Mouse (Mus musculus) forebrain, embryonic 13.5 days (tissue): ENCODE data around the gene Opn1mw. TPM values are rescaled to one million over a fixed set of nuclear protein-coding genes. Genes with fewer than 3 reads are reported as not detected.
"Not testable (repeated sequence)": the region's sequence is repeated elsewhere in the genome, so short reads cannot be mapped to it uniquely, and the experiment has no call there.

Experiments
- ATAC-seq: fragments of 200-750 bp; cut with Nextera tagmentation; 2 replicates; pipeline ENCODE4 v1.8.0; 2017
- H3K27ac ChIP-seq: fragments of 300-500 bp; sonication (generic); 2 replicates; pipeline ENCODE4 v1.5.1; 2015; ENCODE audit warnings: inconsistent platforms, mild to moderate bottlenecking, moderate library complexity
- H3K27me3 ChIP-seq: fragments of 300-500 bp; sonication (generic); 2 replicates; pipeline ENCODE4 v1.6.1; 2015; ENCODE audit warnings: mild to moderate bottlenecking, inconsistent platforms
- H3K36me3 ChIP-seq: fragments of 300-500 bp; sonication (generic); 2 replicates; pipeline ENCODE4 v1.6.1; 2015; ENCODE audit warnings: mild to moderate bottlenecking, inconsistent platforms; ENCODE audit not compliant: poor library complexity, severe bottlenecking
- H3K4me1 ChIP-seq: fragments of 300-500 bp; sonication (generic); 2 replicates; pipeline ENCODE4 v1.6.1; 2015; ENCODE audit warnings: inconsistent platforms
- H3K4me2 ChIP-seq: fragments of 300-500 bp; sonication (generic); 2 replicates; pipeline ENCODE4 v1.6.1; 2015; ENCODE audit warnings: inconsistent platforms, mild to moderate bottlenecking, moderate library complexity
- H3K4me3 ChIP-seq: fragments of 300-500 bp; sonication (generic); 2 replicates; pipeline ENCODE4 v1.5.1; 2015; ENCODE audit warnings: mild to moderate bottlenecking, inconsistent platforms
- H3K9ac ChIP-seq: fragments of 300-500 bp; sonication (generic); 2 replicates; pipeline ENCODE4 v1.6.1; 2015; ENCODE audit warnings: mild to moderate bottlenecking, inconsistent platforms
- H3K9me3 ChIP-seq: fragments of 300-500 bp; sonication (generic); replicated peaks from 2 replicates; pipeline ENCODE4 v1.6.1; 2016; ENCODE audit warnings: inconsistent platforms
- WGBS: fragments of 180-500 bp; shearing (Covaris S2); methylation state at CpG from one replicate; pipeline ENCODE4 v1.1.7; 2015; 5-methylcytosine and 5-hydroxymethylcytosine counted together
- polyA plus RNA-seq: library from polyadenylated mRNA; unstranded; fragments of >200 nt; fragmentation: Nextera tagmentation; extraction: Ambion mirVana; gene quantifications from 2 replicates; pipeline ENCODE4 v1.2.1, GENCODE M21; 2015

The Opn1mw gene
- not detected in 2 replicates for polyA plus RNA-seq

DNA sequence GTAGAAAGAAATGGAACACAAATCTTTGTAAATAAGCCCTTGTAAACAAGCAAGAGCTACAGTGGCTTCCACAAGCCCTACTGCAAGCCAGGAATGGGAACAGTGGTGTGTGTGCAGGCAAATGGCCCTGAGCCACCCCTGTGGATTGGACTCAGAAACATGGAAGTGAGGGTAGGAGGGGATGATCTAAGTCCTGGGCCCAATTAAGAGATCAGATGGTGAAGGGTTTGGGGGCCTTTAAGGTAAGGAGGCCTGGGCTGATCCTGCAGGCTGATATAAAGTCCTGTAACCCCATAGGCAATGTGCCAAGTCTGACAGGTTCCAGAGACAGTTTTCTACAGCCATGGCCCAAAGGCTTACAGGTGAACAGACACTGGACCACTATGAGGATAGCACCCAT, at the start of gene Opn1mw:
TSS of gene Opn1mw (plus strand) at position 301 of the 400 bp plus-strand sequence.
- H3K27me3 ChIP-seq, result no peaks in the 10 kb centered on the region
- H3K4me3 ChIP-seq, result no peak within 1 kb of the TSS

DNA sequence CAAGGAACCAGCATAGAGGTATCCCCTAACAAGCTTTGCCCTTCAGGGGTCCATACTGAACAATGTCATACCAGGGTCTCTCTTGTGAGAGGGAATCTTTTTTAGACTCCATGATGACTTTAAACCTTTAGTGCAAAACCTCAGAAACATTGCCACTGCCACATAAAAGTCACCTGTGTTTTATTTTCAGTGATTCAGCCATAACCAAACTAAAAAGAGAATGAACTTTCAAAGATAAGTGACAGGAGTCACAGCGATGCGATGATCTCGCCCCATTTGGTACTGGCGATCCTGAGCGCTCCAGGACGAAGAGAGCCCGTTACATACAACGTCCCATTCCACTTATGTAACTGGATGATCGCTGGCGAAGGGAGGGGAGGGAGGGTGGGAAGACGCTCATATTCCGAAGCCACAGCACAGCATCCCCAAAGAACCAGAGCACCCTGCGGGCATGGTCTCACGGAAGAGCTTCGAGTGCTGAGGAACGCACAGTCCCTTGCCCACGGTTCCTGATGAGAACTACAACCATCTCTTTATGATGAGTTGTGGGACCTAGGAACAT, 42.9 kb upstream of the Opn1mw start:
- 23% methylated on average over 16 of the region's 17 CpGs for WGBS
- H3K27me3 ChIP-seq, result no peaks in the 10 kb centered on the region
- H3K9me3 ChIP-seq, result no peaks in the 10 kb centered on the region
- no peak; the same call in 1 of the 2 replicates for ATAC-seq
- H3K9ac ChIP-seq, result peak overlapping the region; percentile 77
- H3K4me1 ChIP-seq, result peaks cover 17% of the 10 kb centered on the region
- H3K4me3 ChIP-seq, result peak overlapping the region; percentile 56
- 0 out of 2 replicates have a peak, but pooled peaks cover under 1% of the 10 kb centered on the region for H3K36me3 ChIP-seq
- H3K4me2 ChIP-seq, result peak overlapping the region; percentile 64
- H3K27ac ChIP-seq, result peak overlapping the region; percentile 97

More for the DNA sequence above, at the start of gene Opn1mw:
- H3K36me3 ChIP-seq, result no peaks in the 10 kb centered on the region
- H3K9ac ChIP-seq, result no peak within 1 kb of the TSS
- no peak for ATAC-seq
- H3K27ac ChIP-seq, result no peak within 1 kb of the TSS
- no peaks in the 10 kb centered on the region for H3K9me3 ChIP-seq
- H3K4me2 ChIP-seq, result no peak within 1 kb of the TSS
- no peaks in the 10 kb centered on the region for H3K4me1 ChIP-seq

DNA sequence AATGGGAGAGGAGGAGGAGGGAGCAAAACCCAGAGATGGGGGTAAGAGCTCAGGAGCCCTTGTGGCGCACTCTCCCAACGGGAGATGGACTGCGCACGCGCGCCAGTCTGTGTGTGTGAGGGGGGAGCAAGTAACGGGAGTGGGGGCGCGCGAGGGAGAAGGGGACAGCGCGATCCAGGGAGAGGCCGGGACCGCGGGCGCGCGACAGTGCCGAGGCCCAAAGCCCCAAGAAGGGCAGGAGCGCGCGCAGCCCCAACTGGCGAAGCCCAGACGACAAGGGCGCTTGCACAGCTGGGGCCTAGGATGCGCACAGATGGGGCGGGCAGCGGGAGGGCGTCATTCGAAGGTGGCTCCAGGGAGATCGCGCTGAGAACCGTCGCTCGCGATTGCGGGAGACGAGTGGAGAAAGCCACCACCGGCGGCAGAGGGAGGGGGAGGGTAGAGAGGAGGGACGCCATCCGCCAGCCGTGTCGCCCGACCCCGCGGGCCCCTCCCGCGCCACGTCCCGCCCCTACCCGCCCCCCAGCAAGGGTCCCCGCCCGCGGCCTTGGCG, 42.2 kb upstream of the Opn1mw start:
- Histone ChIP-seq H3K4me1 (peaks cover 17% of the 10 kb centered on the region), H3K9me3 (no peaks in the 10 kb centered on the region), H3K4me3 (peak overlapping the region; percentile 56), H3K4me2 (peak overlapping the region; percentile 64), H3K27me3 (no peaks in the 10 kb centered on the region), H3K36me3 (no peaks in the 10 kb centered on the region), H3K27ac (peak overlapping the region; percentile 97), H3K9ac (peak overlapping the region; percentile 77)
- ATAC-seq, result peak; percentile 83
- WGBS, result 19% methylated on average over 29 of the region's 56 CpGs

DNA sequence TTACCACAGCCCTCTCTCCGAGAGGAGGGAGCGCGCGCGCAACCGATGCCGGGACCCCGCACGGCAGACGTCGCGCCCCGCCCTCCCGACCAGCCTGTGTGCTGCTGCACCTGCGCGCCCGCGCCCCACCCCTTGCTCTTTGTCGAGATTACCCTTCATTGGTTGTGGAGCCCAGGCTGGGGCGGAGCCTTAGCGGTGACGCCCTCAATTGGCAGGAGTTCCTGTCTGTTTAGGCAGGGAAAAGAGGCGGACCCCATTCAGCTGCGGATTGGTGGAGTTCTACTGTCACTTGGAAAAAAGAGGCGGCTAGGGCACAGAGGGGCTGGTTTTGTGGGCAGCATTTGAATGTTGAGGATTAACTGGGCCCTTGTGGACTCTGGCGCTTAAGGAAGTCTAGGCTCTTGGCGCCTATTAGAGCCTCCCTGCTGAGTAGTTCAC, 41.6 kb upstream of the Opn1mw start:
- WGBS, result 21% methylated on average over 10 of the region's 27 CpGs
- Histone ChIP-seq H3K27me3 (no peaks in the 10 kb centered on the region), H3K4me3 (peak overlapping the region; percentile 56), H3K9ac (peak overlapping the region; percentile 77), H3K36me3 (no peaks in the 10 kb centered on the region), H3K4me1 (peaks cover 17% of the 10 kb centered on the region), H3K27ac (peak overlapping the region; percentile 97), H3K9me3 (no peaks in the 10 kb centered on the region), H3K4me2 (peak overlapping the region; percentile 47)
- ATAC-seq, result peak; percentile 99

DNA sequence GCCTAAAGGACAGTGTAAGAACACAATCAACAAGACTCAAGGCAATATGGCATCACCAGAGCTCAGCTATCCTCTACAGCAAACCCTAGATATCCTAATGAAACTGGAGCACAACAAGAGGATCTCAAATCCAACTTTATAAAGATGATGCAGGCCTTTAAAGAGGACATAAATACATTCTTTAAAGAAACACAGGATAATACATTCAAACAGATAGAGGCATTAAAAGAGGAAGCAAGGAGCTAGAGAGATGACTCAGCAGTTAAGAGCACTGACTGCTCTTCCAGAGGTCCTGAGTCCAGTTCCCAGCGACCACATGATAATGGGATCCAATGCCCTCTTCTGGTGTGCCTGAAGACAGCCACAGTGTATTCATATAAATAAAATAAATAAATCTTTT, 32.1 kb upstream of the Opn1mw start:
- Histone ChIP-seq H3K27me3 (no peaks in the 10 kb centered on the region), H3K4me2 (no peak overlapping the region), H3K9me3 (no peaks in the 10 kb centered on the region), H3K27ac (no peak overlapping the region), H3K4me1 (no peaks in the 10 kb centered on the region), H3K36me3 (no peaks in the 10 kb centered on the region), H3K4me3 (no peak overlapping the region), H3K9ac (no peak overlapping the region)
- 77% methylated on average over 1 of the region's 1 CpGs for WGBS
- ATAC-seq, result no peak

DNA sequence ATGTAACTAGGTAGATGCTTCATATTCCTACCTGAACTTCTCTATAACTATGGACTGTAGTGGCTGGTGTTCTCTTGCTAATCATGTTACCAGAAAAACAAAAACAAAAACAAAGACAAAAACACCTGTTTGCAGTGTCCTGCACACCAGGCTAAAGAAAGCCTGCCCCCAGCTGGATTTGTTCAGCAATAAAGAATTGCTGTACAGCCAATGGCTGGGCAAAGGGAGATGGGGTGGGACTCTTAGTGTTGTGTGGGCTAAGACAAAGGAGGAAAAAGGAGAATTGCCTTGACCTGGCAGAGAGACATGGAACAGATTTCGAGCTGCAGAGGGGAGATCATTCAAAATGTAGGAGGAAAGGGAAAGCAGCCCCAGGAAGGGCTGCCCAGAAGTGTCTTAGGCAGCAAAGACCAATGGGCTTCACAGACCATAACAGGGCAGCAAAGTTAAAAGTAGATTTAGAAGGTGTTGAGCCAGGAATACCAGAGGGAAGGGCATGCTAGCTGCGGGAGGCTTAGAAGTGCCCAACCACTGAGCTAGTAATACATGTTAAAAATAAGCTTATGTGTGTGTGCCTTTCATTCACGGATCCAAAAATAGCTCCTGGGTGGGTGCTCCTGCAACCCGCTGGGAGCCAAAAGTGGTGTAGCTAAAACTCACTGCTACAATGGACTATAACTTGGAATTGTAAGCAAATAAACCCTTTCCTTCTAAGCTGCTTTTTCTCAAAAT, 23.6 kb upstream of the Opn1mw start:
- Histone ChIP-seq H3K4me1 (no peaks in the 10 kb centered on the region), H3K4me3 (no peak overlapping the region)
- WGBS, result 73% methylated on average over 4 of the region's 4 CpGs

DNA sequence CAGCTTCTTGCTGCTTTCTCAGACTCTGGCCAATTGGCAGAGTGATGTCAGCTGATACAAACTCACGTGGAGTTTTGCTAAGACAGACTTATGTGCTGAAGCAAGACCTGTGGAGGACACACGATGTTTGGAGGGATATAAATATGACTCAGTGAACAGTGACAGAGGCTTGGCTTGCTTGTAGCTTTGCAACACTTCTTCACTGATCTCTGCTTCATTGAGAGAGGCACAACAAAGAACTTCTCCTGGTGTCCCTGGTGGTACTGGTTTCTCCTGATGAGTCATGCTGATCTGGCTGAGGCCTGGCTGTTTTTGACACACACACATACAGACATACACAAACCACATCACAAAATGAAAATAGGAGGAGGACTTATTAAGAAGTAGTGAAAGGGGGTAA, 21.3 kb upstream of the Opn1mw start:
- no peaks in the 10 kb centered on the region for H3K36me3 ChIP-seq
- H3K4me1 ChIP-seq, result no peaks in the 10 kb centered on the region
- H3K27me3 ChIP-seq, result no peaks in the 10 kb centered on the region
- no peak overlapping the region for H3K4me2 ChIP-seq
- H3K4me3 ChIP-seq, result no peak overlapping the region
- no peak for ATAC-seq
- H3K9ac ChIP-seq, result no peak overlapping the region
- no peaks in the 10 kb centered on the region for H3K9me3 ChIP-seq
- H3K27ac ChIP-seq, result no peak overlapping the region
- 63% methylated on average over 2 of the region's 2 CpGs for WGBS

More for the DNA sequence above, 23.6 kb upstream of the Opn1mw start:
- H3K9ac ChIP-seq, result no peak overlapping the region
- H3K36me3 ChIP-seq, result no peaks in the 10 kb centered on the region
- no peaks in the 10 kb centered on the region for H3K27me3 ChIP-seq
- no peak overlapping the region for H3K4me2 ChIP-seq
- H3K27ac ChIP-seq, result no peak overlapping the region
- ATAC-seq, result no peak
- no peaks in the 10 kb centered on the region for H3K9me3 ChIP-seq

DNA sequence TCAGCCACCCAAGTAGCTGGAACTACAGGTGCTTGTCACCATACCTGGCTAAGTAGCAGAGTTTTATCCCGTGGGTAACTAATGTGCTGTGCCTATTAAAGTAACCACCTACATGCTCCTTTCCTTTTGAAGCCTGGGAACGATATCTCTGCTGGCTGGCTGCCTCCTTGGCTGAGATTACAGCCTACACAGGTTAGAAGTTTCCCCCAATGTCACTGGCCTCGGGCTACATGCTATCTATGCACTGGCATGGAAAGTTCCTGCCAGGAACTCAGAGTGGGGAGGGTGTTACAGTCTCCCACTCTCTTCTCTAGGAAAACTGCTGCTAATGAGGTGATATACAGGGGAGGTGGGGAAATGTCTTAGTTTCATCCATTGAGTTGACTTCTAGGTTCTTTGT, 18.5 kb upstream of the Opn1mw start:
- Histone ChIP-seq H3K36me3 (no peaks in the 10 kb centered on the region), H3K9me3 (no peaks in the 10 kb centered on the region), H3K9ac (no peak overlapping the region), H3K4me3 (no peak overlapping the region), H3K27ac (no peak overlapping the region), H3K27me3 (no peaks in the 10 kb centered on the region), H3K4me2 (no peak overlapping the region), H3K4me1 (no peaks in the 10 kb centered on the region)
- no peak for ATAC-seq
- WGBS, result 48% methylated on average over 3 of the region's 3 CpGs

DNA sequence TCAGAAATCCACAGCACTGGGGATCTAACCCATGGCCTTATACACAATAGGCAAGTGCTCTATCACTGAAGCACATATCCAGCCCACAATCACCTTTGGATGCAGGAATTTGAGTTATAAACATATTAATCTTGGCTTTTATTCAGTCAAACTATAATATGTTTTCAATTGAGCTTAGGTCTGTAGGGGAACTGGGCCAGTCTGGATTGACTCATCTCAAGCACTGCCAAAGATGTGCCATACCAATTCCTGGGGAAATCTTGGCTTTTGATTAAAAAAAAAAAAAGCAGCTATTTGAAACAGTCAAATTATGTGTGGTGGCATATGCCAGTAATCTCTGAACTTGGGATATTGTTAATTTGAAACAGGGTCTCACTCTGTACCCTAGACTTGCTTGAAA, 13.2 kb upstream of the Opn1mw start:
- H3K27ac ChIP-seq, result no peak overlapping the region
- no peaks in the 10 kb centered on the region for H3K27me3 ChIP-seq
- no peak for ATAC-seq
- no peaks in the 10 kb centered on the region for H3K9me3 ChIP-seq
- no peak overlapping the region for H3K9ac ChIP-seq
- H3K36me3 ChIP-seq, result no peaks in the 10 kb centered on the region
- H3K4me2 ChIP-seq, result no peak overlapping the region
- H3K4me3 ChIP-seq, result no peak overlapping the region
- no peaks in the 10 kb centered on the region for H3K4me1 ChIP-seq

DNA sequence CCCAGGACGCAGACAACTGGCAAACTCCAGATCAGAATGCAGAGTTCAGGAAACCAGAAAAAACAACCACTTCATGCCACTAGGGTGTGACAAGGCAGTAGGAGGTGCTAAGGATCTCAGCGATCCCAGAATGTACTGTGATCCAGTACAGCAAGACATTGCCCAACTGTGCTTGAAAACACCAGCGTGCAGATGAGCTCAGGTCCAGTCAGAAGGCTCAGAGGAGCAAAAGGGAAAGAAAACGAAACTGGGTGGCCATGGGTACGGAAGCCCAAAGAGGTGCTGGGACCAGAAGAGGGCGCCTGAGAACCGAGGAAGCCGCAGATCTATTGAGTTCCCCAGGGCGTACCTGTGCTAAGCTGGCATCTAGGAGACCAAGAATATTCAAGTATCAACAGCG, 11.8 kb upstream of the Opn1mw start:
- H3K4me3 ChIP-seq, result no peak overlapping the region
- 18% methylated on average over 10 of the region's 10 CpGs for WGBS
- no peak overlapping the region for H3K27ac ChIP-seq
- H3K27me3 ChIP-seq, result no peaks in the 10 kb centered on the region
- no peak overlapping the region for H3K9ac ChIP-seq
- ATAC-seq, result peak; percentile 61; the same call in 1 of the 2 replicates
- no peaks in the 10 kb centered on the region for H3K4me1 ChIP-seq
- H3K4me2 ChIP-seq, result peak overlapping the region; percentile 36
- H3K9me3 ChIP-seq, result no peaks in the 10 kb centered on the region
- no peaks in the 10 kb centered on the region for H3K36me3 ChIP-seq

DNA sequence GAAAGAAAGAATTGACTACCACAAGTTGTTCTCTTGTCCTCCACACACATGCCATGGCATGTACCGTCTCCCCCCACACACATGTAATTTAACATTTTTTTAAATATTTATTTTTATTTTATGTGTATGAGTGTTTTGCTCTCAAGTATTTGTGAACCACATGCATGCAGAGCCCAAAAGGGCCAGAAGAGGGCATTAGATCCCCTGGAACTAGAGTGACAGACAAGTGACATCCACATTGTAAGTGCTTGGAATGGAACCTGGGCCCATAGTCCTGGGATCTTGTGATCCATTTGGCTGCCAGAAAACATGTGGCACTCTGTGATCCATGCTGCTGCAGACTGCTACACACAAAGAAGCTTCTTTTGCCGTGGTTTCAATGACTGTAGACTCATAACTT, 2.3 kb upstream of the Opn1mw start:
- Histone ChIP-seq H3K27me3 (no peaks in the 10 kb centered on the region), H3K4me2 (no peak overlapping the region), H3K27ac (no peak overlapping the region), H3K9me3 (no peaks in the 10 kb centered on the region), H3K36me3 (no peaks in the 10 kb centered on the region), H3K4me3 (no peak overlapping the region), H3K4me1 (no peaks in the 10 kb centered on the region), H3K9ac (no peak overlapping the region)
- ATAC-seq, result no peak
- WGBS, result 65% methylated on average over 2 of the region's 2 CpGs

DNA sequence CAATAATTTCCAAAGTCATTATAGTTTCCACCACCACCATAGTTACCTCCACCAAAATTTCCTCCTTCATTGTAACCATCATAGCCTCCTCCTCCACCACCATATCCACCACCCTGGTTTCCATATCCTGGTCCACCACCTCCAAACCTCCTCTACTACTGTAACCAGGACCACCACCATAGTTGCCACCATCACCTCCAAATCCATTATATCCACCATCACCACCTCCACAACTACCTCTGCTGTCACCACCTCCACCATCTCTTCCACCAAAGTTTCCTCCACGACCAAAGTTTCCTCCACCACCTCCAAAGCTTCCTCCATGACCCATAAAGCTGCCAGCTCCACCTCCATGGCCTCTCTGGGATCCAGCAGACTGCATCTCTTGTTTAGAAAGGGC, 8.0 kb downstream of the Opn1mw start, which contains the start of gene Mecp2:
TSS of gene Mecp2 (minus strand) at position 101 of the 400 bp plus-strand sequence.
- ATAC-seq, H3K4me1 ChIP-seq, H3K4me2 ChIP-seq, H3K36me3 ChIP-seq, H3K27me3 ChIP-seq, H3K9ac ChIP-seq, H3K4me3 ChIP-seq, H3K27ac ChIP-seq, H3K9me3 ChIP-seq: not testable (repeated sequence)
- WGBS, result 31% methylated on average over 1 of the region's 1 CpGs
